Mouse (Mus musculus) kidney, embryonic 14.5 days (tissue): Measurements from ENCODE around the gene Parp1. TPM values are rescaled to one million over a fixed set of nuclear protein-coding genes. Genes with fewer than 3 reads are reported as not detected.
"Not testable (repeated sequence)": the region's sequence is repeated elsewhere in the genome, so short reads cannot be mapped to it uniquely, and the experiment has no call there.

ENCODE experiments used
- ATAC-seq: fragments of 200-750 bp; cut with Nextera tagmentation; 2 replicates; pipeline ENCODE4 v1.8.0; 2017; ENCODE audit warnings: moderate number of reproducible peaks, mild to moderate bottlenecking, moderate TSS enrichment, moderate library complexity; ENCODE audit not compliant: low FRiP score, low TSS enrichment
- H3K27ac ChIP-seq: fragments of 300-500 bp; sonication (generic); 2 replicates; pipeline ENCODE4 v1.5.1; 2014; ENCODE audit warnings: low read depth, mild to moderate bottlenecking, low read length, moderate library complexity, mixed read lengths
- H3K27me3 ChIP-seq: fragments of 300-500 bp; sonication (generic); 2 replicates; pipeline ENCODE4 v1.6.1; 2014; ENCODE audit warnings: mild to moderate bottlenecking, low read length; ENCODE audit not compliant: control insufficient read depth, insufficient read depth
- H3K36me3 ChIP-seq: fragments of 300-500 bp; sonication (generic); 2 replicates; pipeline ENCODE4 v1.6.1; 2014; ENCODE audit warnings: low read length, mixed read lengths; ENCODE audit not compliant: control insufficient read depth, insufficient read depth
- H3K4me1 ChIP-seq: fragments of 300-500 bp; sonication (generic); 2 replicates; pipeline ENCODE4 v1.6.1; 2014; ENCODE audit warnings: low read length, mixed read lengths; ENCODE audit not compliant: control insufficient read depth, insufficient read depth
- H3K4me2 ChIP-seq: fragments of 300-500 bp; sonication (generic); replicated peaks from 2 replicates; pipeline ENCODE4 v1.6.1; 2014; ENCODE audit warnings: low read depth, mild to moderate bottlenecking, low read length
- H3K4me3 ChIP-seq: fragments of 300-500 bp; sonication (generic); 2 replicates; pipeline ENCODE4 v1.5.1; 2014; ENCODE audit warnings: mild to moderate bottlenecking, low read length
- H3K9ac ChIP-seq: fragments of 300-500 bp; sonication (generic); 2 replicates; pipeline ENCODE4 v1.6.1; 2014; ENCODE audit warnings: low read depth, mild to moderate bottlenecking, low read length, moderate library complexity
- H3K9me3 ChIP-seq: fragments of 300-500 bp; sonication (generic); 2 replicates; pipeline ENCODE4 v1.6.1; 2016; ENCODE audit warnings: low read length; ENCODE audit not compliant: control insufficient read depth
- WGBS: fragments of 180-500 bp; shearing (Covaris S2); extraction: QIAGEN DNeasy Blood & Tissue Kit; methylation state at CpG from one replicate; pipeline ENCODE4 v1.1.7; 2014; 5-methylcytosine and 5-hydroxymethylcytosine counted together
- polyA plus RNA-seq: library from polyadenylated mRNA; unstranded; fragments of >200 nt; fragmentation: Nextera tagmentation; extraction: Ambion mirVana; gene quantifications from 2 replicates; pipeline ENCODE4 v1.2.1, GENCODE M21; 2014

Parp1 gene
- polyA plus RNA-seq, 1 experiment from 2014 or later, result 165 TPM

DNA sequence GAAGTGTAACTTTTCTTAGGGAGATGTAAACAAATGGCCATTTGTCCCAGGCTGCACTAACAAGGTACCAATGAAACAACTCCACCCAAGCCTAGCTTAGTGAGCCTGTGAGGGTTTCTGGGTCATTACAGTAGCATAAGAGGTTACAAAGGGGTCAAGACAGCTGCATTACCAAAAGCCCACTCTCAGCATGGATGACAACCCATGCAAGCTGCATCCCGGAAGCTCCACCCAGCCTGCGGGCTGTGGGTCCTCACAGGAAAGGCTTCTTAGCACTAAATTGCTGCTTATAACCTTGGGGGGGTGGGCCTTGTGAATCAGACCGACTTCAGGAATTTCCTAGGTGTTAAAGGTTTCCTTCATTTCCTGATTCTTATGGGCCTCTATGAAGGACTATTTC lies 37.4 kb downstream of the Parp1 start:
- H3K36me3 ChIP-seq, result peaks cover 23% of the 10 kb centered on the region
- H3K27ac ChIP-seq, result no peak overlapping the region
- no peak for ATAC-seq
- H3K9ac ChIP-seq, result 0 out of 2 replicates have a peak overlapping the region, but pooled peaks have one; percentile 28
- H3K4me1 ChIP-seq, result no peaks in the 10 kb centered on the region
- WGBS, result 29% methylated on average over 3 of the region's 3 CpGs
- no peak overlapping the region for H3K4me3 ChIP-seq
- H3K4me2 ChIP-seq, result no peak overlapping the region
- no peaks in the 10 kb centered on the region for H3K27me3 ChIP-seq
- no peaks in the 10 kb centered on the region for H3K9me3 ChIP-seq

- Histone ChIP-seq H3K36me3 (peaks cover 15% of the 10 kb centered on the region), H3K9ac (no peak overlapping the region), H3K27ac (no peak overlapping the region), H3K4me2 (no peak overlapping the region), H3K27me3 (no peaks in the 10 kb centered on the region), H3K4me3 (no peak overlapping the region), H3K4me1 (no peaks in the 10 kb centered on the region), H3K9me3 (peaks cover 5% of the 10 kb centered on the region; the same call in 1 of the 2 replicates)
- 48% methylated on average over 10 of the region's 10 CpGs for WGBS
- ATAC-seq, result no peak
Measured at GRCm38 (mm10) chr1:180606796-180607577, 38.3 kb downstream of the Parp1 start.

DNA sequence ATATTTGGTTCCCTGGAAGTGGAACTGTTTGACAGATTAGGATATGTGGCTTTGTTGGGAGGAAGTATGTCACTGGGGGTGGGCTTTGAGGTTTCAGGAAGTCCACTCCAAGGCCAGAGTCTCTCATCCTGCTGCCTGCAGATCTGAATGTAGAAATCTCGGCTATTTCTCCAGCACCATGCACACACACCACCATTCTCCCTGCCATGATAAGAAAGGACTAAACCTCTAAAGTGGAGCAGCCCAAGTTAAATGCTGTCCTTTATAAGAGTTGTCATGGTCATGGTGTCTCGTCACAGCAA lies 38.8 kb downstream of the Parp1 start:
- no peak overlapping the region for H3K9ac ChIP-seq
- no peaks in the 10 kb centered on the region for H3K4me1 ChIP-seq
- WGBS, result 94% methylated on average over 2 of the region's 2 CpGs
- H3K27me3 ChIP-seq, result no peaks in the 10 kb centered on the region
- H3K4me2 ChIP-seq, result no peak overlapping the region
- no peak overlapping the region for H3K27ac ChIP-seq
- H3K9me3 ChIP-seq, result peaks cover 5% of the 10 kb centered on the region; the same call in 1 of the 2 replicates
- no peak for ATAC-seq
- H3K4me3 ChIP-seq, result no peak overlapping the region
- peaks cover 10% of the 10 kb centered on the region for H3K36me3 ChIP-seq

- not testable (repeated sequence) for H3K4me3 ChIP-seq, H3K9me3 ChIP-seq, H3K4me1 ChIP-seq, ATAC-seq, H3K4me2 ChIP-seq, H3K27me3 ChIP-seq, H3K36me3 ChIP-seq, H3K9ac ChIP-seq, H3K27ac ChIP-seq
- WGBS, result 93% methylated on average over 10 of the region's 14 CpGs
Measured at GRCm38 (mm10) chr1:180611842-180612241, 43.1 kb downstream of the Parp1 start.

GRCm38 (mm10) chr1:180616762-180617161 lies 48.0 kb downstream of the Parp1 start:
- Histone ChIP-seq H3K36me3 (no peaks in the 10 kb centered on the region), H3K27me3 (no peaks in the 10 kb centered on the region), H3K9ac (no peak overlapping the region), H3K27ac (no peak overlapping the region), H3K4me1 (no peaks in the 10 kb centered on the region), H3K4me3 (no peak overlapping the region), H3K4me2 (no peak overlapping the region), H3K9me3 (peaks cover 1% of the 10 kb centered on the region; the same call in 1 of the 2 replicates)
- ATAC-seq, result no peak
- WGBS, result 99% methylated on average over 3 of the region's 3 CpGs

- Histone ChIP-seq H3K4me1 (no peaks in the 10 kb centered on the region), H3K9ac (no peak overlapping the region), H3K27ac (no peak overlapping the region), H3K9me3 (no peaks in the 10 kb centered on the region), H3K36me3 (no peaks in the 10 kb centered on the region), H3K4me2 (no peak overlapping the region), H3K27me3 (no peaks in the 10 kb centered on the region), H3K4me3 (no peak overlapping the region)
- 83% methylated on average over 4 of the region's 4 CpGs for WGBS
- ATAC-seq, result no peak
Measured at GRCm38 (mm10) chr1:180622389-180622788, 53.7 kb downstream of the Parp1 start.

DNA sequence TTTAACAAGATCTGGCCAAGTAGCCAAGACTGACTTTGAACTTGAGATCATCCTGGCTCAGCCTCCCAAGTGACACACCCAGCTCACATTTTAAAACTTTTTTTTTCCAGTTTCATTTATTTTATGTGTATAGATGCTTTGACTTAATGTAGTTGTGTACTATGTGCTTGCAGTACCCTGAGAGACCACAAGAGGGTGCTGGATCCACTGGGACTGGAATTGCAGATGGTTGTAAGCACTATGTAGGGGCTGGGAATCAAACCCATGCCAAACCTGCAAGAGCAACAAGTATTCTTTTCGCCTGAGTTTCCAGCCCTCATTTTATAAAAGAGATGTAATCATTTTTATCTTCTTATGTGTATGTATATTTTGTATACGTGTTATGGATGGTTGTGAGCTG lies 55.2 kb downstream of the Parp1 start:
- WGBS, result 90% methylated on average over 2 of the region's 2 CpGs
- no peaks in the 10 kb centered on the region for H3K27me3 ChIP-seq
- no peaks in the 10 kb centered on the region for H3K9me3 ChIP-seq
- no peak overlapping the region for H3K9ac ChIP-seq
- no peaks in the 10 kb centered on the region for H3K4me1 ChIP-seq
- no peak overlapping the region for H3K4me2 ChIP-seq
- no peak overlapping the region for H3K4me3 ChIP-seq
- H3K36me3 ChIP-seq, result no peaks in the 10 kb centered on the region
- no peak for ATAC-seq
- H3K27ac ChIP-seq, result no peak overlapping the region

- WGBS, result 40% methylated on average over 2 of the region's 2 CpGs
- H3K27ac ChIP-seq, result no peak overlapping the region
- 0 out of 2 replicates have a peak, but pooled peaks have one; percentile 43 for ATAC-seq
Measured at GRCm38 (mm10) chr1:180626141-180626540, 57.4 kb downstream of the Parp1 start.

DNA sequence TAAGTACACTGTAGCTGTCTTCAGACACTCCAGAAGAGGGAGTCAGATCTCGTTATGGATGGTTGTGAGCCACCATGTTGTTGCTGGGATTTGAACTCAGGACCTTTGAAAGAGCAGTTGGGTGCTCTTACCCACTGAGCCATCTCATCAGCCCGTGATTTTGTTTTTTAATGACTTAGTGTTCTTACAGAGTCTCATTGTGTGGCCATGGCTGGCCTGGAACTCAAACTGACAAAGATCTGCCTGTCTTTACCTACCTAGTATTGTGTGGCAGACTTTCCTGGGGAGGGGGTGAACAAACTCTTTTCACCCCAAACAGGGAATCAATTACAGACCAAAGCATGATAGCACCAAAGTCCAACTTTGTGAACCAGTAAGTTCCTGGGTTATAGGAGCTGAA lies 69.1 kb downstream of the Parp1 start:
- H3K4me1 ChIP-seq, result peaks cover 16% of the 10 kb centered on the region; the same call in 1 of the 2 replicates
- H3K27me3 ChIP-seq, H3K4me3 ChIP-seq, ATAC-seq, H3K27ac ChIP-seq, H3K9ac ChIP-seq, H3K4me2 ChIP-seq, H3K9me3 ChIP-seq, H3K36me3 ChIP-seq: not testable (repeated sequence)
- 88% methylated on average over 2 of the region's 2 CpGs for WGBS

More at GRCm38 (mm10) chr1:180626141-180626540, 57.4 kb downstream of the Parp1 start:
- no peaks in the 10 kb centered on the region for H3K27me3 ChIP-seq
- no peak overlapping the region for H3K4me3 ChIP-seq
- no peaks in the 10 kb centered on the region for H3K36me3 ChIP-seq
- no peak overlapping the region for H3K9ac ChIP-seq
- no peaks in the 10 kb centered on the region for H3K9me3 ChIP-seq
- H3K4me1 ChIP-seq, result no peaks in the 10 kb centered on the region
- H3K4me2 ChIP-seq, result no peak overlapping the region
